15 mouse cellular contexts compared by ENCODE assay signal in genomic region chr9:11380531-11380930, GRCm38 (mm10).
A peak's percentile ranks its signal among the peaks of the same experiment; 100 is the strongest.
DNase-seq lines count a peak whose midpoint lies in the region; ATAC-seq and TF ChIP-seq lines count a peak whose summit lies in the region.
"Had no signal": no experiment of that assay in that cellular context is flagged by ENCODE, and none has a peak within 500 bp of the region (broad histone marks: within the 10 kb centered on the region; RNA-seq: fewer than 3 reads in every experiment).

No protein-coding gene starts in this region.

- 37% methylated on average over 7 of the region's 7 CpGs for WGBS in intestine, postnatal 0 days
- WGBS in hindbrain, embryonic 12.5 days: 89% methylated on average over 7 of the region's 7 CpGs
- 95% methylated on average over 7 of the region's 7 CpGs for WGBS in midbrain, postnatal 0 days
- WGBS in lung, postnatal 0 days: 76% methylated on average over 7 of the region's 7 CpGs

- no peaks in the 10 kb centered on the region for H3K79me2 ChIP-seq in CH12.LX (replicated peaks; ENCODE audit: control insufficient read depth, extremely low read depth, insufficient read depth, poor library complexity, severe bottlenecking)

- DNase-seq in CH12.LX (ENCODE audit: extremely low read depth) (peak; percentile 66), MEL-GATA-1-ER (ENCODE audit: extremely low read depth, low read depth) (peak; percentile 6)
- DNase-seq in urinary bladder, postnatal 14 days (ENCODE audit: low spot score): peak; percentile 75
- DNase-seq in midbrain, postnatal 0 days (ENCODE audit: low spot score): no peak
- DNase-seq in lung, postnatal 0 days (ENCODE audit: low spot score): no peak
- DNase-seq: cerebellum, adult 9-10 months; gastrocnemius, postnatal 10 days; kidney, adult 8-10 months; lung, postnatal 10 days; right cerebral cortex, adult 18-20 months had no signal

- TF ChIP-seq POLR2A in CH12.LX (IDR thresholded peaks at IDR 0.05; ENCODE audit: low read depth, low read length): no peak

- in situ Hi-C loops in CH12.LX (cut with MboI; ENCODE audit: low pct_ligation_motif_present, low pct_unique_long_range_greater_than_20kb, low sequenced_read_pairs): no loop called here

- no peak overlapping the region for H3K27ac ChIP-seq in CH12.LX (ENCODE audit: insufficient read depth, low read depth)
- H3K27ac ChIP-seq in intestine, postnatal 0 days (ENCODE audit: low read depth, low read length): no peak overlapping the region
- H3K27ac ChIP-seq in hindbrain, embryonic 12.5 days: no peak overlapping the region
- no peak overlapping the region for H3K27ac ChIP-seq in midbrain, postnatal 0 days (ENCODE audit: low read depth, low read length)
- H3K27ac ChIP-seq in lung, postnatal 0 days (ENCODE audit: low read length): no peak overlapping the region
- H3K27ac ChIP-seq: forebrain, embryonic 12.5 days; liver, embryonic 12.5 days; midbrain, embryonic 12.5 days had no signal

- no peaks in the 10 kb centered on the region for H3K4me1 ChIP-seq in CH12.LX (ENCODE audit: control insufficient read depth in 1 of 2, insufficient read depth in 2 of 2)
- H3K4me1 ChIP-seq in intestine, postnatal 0 days (replicated peaks; ENCODE audit: control insufficient read depth, insufficient read depth, low read length): no peaks in the 10 kb centered on the region
- no peaks in the 10 kb centered on the region for H3K4me1 ChIP-seq in hindbrain, embryonic 12.5 days
- H3K4me1 ChIP-seq in midbrain, postnatal 0 days (ENCODE audit: insufficient read depth, low read length): no peaks in the 10 kb centered on the region
- no peaks in the 10 kb centered on the region for H3K4me1 ChIP-seq in lung, postnatal 0 days (ENCODE audit: insufficient read depth, low read depth, low read length)
- H3K4me1 ChIP-seq: forebrain, embryonic 12.5 days; liver, embryonic 12.5 days; midbrain, embryonic 12.5 days had no signal

- H3K27me3 ChIP-seq in CH12.LX (replicated peaks): no peaks in the 10 kb centered on the region
- H3K27me3 ChIP-seq in intestine, postnatal 0 days (replicated peaks; ENCODE audit: control insufficient read depth, insufficient read depth, low read length): no peaks in the 10 kb centered on the region
- H3K27me3 ChIP-seq in hindbrain, embryonic 12.5 days: no peaks in the 10 kb centered on the region
- no peaks in the 10 kb centered on the region for H3K27me3 ChIP-seq in midbrain, postnatal 0 days (ENCODE audit: insufficient read depth, low read length)
- H3K27me3 ChIP-seq in lung, postnatal 0 days (replicated peaks; ENCODE audit: insufficient read depth, low read length): no peaks in the 10 kb centered on the region
- H3K27me3 ChIP-seq: forebrain, embryonic 12.5 days; liver, embryonic 12.5 days; midbrain, embryonic 12.5 days had no signal

- peak; percentile 100 for ATAC-seq in intestine, postnatal 0 days
- ATAC-seq in hindbrain, embryonic 12.5 days (ENCODE audit: low FRiP score): no peak
- ATAC-seq in midbrain, postnatal 0 days (ENCODE audit: low FRiP score): no peak
- no peak for ATAC-seq in lung, postnatal 0 days
- ATAC-seq: liver, embryonic 12.5 days had no signal

- H3K9ac ChIP-seq in CH12.LX (ENCODE audit: insufficient read depth, low read depth): no peak overlapping the region
- no peak overlapping the region for H3K9ac ChIP-seq in intestine, postnatal 0 days (ENCODE audit: low read depth, low read length)
- H3K9ac ChIP-seq in hindbrain, embryonic 12.5 days: no peak overlapping the region
- no peak overlapping the region for H3K9ac ChIP-seq in midbrain, postnatal 0 days (replicated peaks; ENCODE audit: low read length, poor library complexity, severe bottlenecking)
- H3K9ac ChIP-seq in lung, postnatal 0 days (replicated peaks; ENCODE audit: low read depth): no peak overlapping the region
- H3K9ac ChIP-seq: forebrain, embryonic 12.5 days; liver, embryonic 12.5 days; midbrain, embryonic 12.5 days had no signal

- dilution Hi-C loops in CH12.LX (cut with MboI; ENCODE audit: extremely low pct_ligation_motif_present, extremely low pct_unique_long_range_greater_than_20kb, low sequenced_read_pairs): no loop called here

- peak; percentile 60; the same call in 1 of the 2 replicates for TF ChIP-seq EP300 in CH12.LX (IDR thresholded peaks at IDR 0.05; ENCODE audit: low read length)
- no peak for TF ChIP-seq EP300 in lung, postnatal 0 days (IDR thresholded peaks at IDR 0.05)

- no peak for TF ChIP-seq CTCF in CH12.LX (conservative IDR thresholded peaks at IDR 0.05 in 1 of 2, IDR thresholded peaks at IDR 0.05 in 1 of 2; ENCODE audit: low read depth in 2 of 2, low read length in 2 of 2)
- TF ChIP-seq CTCF in intestine, postnatal 0 days (IDR thresholded peaks at IDR 0.05; ENCODE audit: low read depth): peak; percentile 36
- TF ChIP-seq CTCF in midbrain, postnatal 0 days (IDR thresholded peaks at IDR 0.05): no peak
- TF ChIP-seq CTCF in lung, postnatal 0 days (IDR thresholded peaks at IDR 0.05): no peak

- no peak overlapping the region for H3K4me3 ChIP-seq in CH12.LX (replicated peaks in 1 of 3; ENCODE audit: low read depth in 2 of 3, low read length in 2 of 3, poor library complexity in 1 of 3)
- H3K4me3 ChIP-seq in intestine, postnatal 0 days (ENCODE audit: low read depth, low read length): no peak overlapping the region
- no peak overlapping the region for H3K4me3 ChIP-seq in hindbrain, embryonic 12.5 days
- no peak overlapping the region for H3K4me3 ChIP-seq in midbrain, postnatal 0 days (ENCODE audit: low read depth, low read length)
- H3K4me3 ChIP-seq in lung, postnatal 0 days (ENCODE audit: low read depth, low read length): no peak overlapping the region
- H3K4me3 ChIP-seq: forebrain, embryonic 12.5 days; liver, embryonic 12.5 days; midbrain, embryonic 12.5 days had no signal

- no peak overlapping the region for H3K4me2 ChIP-seq in CH12.LX (ENCODE audit: insufficient read depth, low read depth, poor library complexity, severe bottlenecking)
- H3K4me2 ChIP-seq in intestine, postnatal 0 days (replicated peaks; ENCODE audit: low read depth): no peak overlapping the region
- H3K4me2 ChIP-seq in hindbrain, embryonic 12.5 days (replicated peaks): no peak overlapping the region
- H3K4me2 ChIP-seq in midbrain, postnatal 0 days (ENCODE audit: low read depth, low read length, poor library complexity, severe bottlenecking): no peak overlapping the region
- H3K4me2 ChIP-seq in lung, postnatal 0 days (replicated peaks; ENCODE audit: low read depth, low read length): no peak overlapping the region
- H3K4me2 ChIP-seq: forebrain, embryonic 12.5 days; liver, embryonic 12.5 days; midbrain, embryonic 12.5 days had no signal

- TF ChIP-seq RAD21 in CH12.LX (IDR thresholded peaks at IDR 0.05; ENCODE audit: low read depth, low read length): no peak; the same call in 1 of the 2 replicates

- no peaks in the 10 kb centered on the region for H3K36me3 ChIP-seq in CH12.LX (replicated peaks in 1 of 2; ENCODE audit: control insufficient read depth in 1 of 2, insufficient read depth in 1 of 2, low read length in 1 of 2)
- no peaks in the 10 kb centered on the region for H3K36me3 ChIP-seq in intestine, postnatal 0 days (ENCODE audit: control insufficient read depth, insufficient read depth)
- H3K36me3 ChIP-seq in hindbrain, embryonic 12.5 days: no peaks in the 10 kb centered on the region
- H3K36me3 ChIP-seq in midbrain, postnatal 0 days (ENCODE audit: insufficient read depth, low read length): no peaks in the 10 kb centered on the region
- H3K36me3 ChIP-seq in lung, postnatal 0 days (ENCODE audit: insufficient read depth, low read length): no peaks in the 10 kb centered on the region
- H3K36me3 ChIP-seq: forebrain, embryonic 12.5 days; liver, embryonic 12.5 days; midbrain, embryonic 12.5 days had no signal

- no peaks in the 10 kb centered on the region for H3K9me3 ChIP-seq in CH12.LX (replicated peaks; ENCODE audit: low read length)
- H3K9me3 ChIP-seq in intestine, postnatal 0 days (ENCODE audit: control insufficient read depth): no peaks in the 10 kb centered on the region
- no peaks in the 10 kb centered on the region for H3K9me3 ChIP-seq in hindbrain, embryonic 12.5 days (replicated peaks)
- H3K9me3 ChIP-seq in midbrain, postnatal 0 days (ENCODE audit: low read length): no peaks in the 10 kb centered on the region
- no peaks in the 10 kb centered on the region for H3K9me3 ChIP-seq in lung, postnatal 0 days (ENCODE audit: low read length)
- H3K9me3 ChIP-seq: forebrain, embryonic 12.5 days; liver, embryonic 12.5 days; midbrain, embryonic 12.5 days had no signal

TF ChIP-seq in CH12.LX, 34 proteins besides CTCF, POLR2A, EP300 and RAD21 (continues in another document):
- TF ChIP-seq ETS1 (conservative IDR thresholded peaks at IDR 0.05; ENCODE audit: low read depth, low read length): no peak
- no peak for TF ChIP-seq PAX5 (IDR thresholded peaks at IDR 0.05; ENCODE audit: low read length)
- TF ChIP-seq RCOR1 (conservative IDR thresholded peaks at IDR 0.05; ENCODE audit: low read depth, low read length): no peak
- TF ChIP-seq IRF4 (IDR thresholded peaks at IDR 0.05; ENCODE audit: low read depth, low read length): 0 out of 2 replicates have a peak, but pooled peaks have one; percentile 27
- no peak for TF ChIP-seq MAFK (IDR thresholded peaks at IDR 0.05; ENCODE audit: insufficient replicate concordance, low read length)
- no peak; the same call in 1 of the 2 replicates for TF ChIP-seq JUN (IDR thresholded peaks at IDR 0.05; ENCODE audit: insufficient read depth, low read depth, low read length)
- no peak for TF ChIP-seq USF2 (conservative IDR thresholded peaks at IDR 0.05; ENCODE audit: low read depth, low read length)
- no peak for TF ChIP-seq MYC (IDR thresholded peaks at IDR 0.05; ENCODE audit: low read depth, low read length)
- 0 out of 2 replicates have a peak, but pooled peaks have one; percentile 31 for TF ChIP-seq CHD1 (IDR thresholded peaks at IDR 0.05; ENCODE audit: low read depth, low read length)
- no peak for TF ChIP-seq KAT2A (IDR thresholded peaks at IDR 0.05; ENCODE audit: insufficient replicate concordance, low read length)
- TF ChIP-seq ZNF384 (IDR thresholded peaks at IDR 0.05; ENCODE audit: low read depth, low read length): no peak
- no peak for TF ChIP-seq ZKSCAN1 (IDR thresholded peaks at IDR 0.05; ENCODE audit: borderline replicate concordance, low read depth, low read length)
- no peak for TF ChIP-seq GABPA (IDR thresholded peaks at IDR 0.05; ENCODE audit: insufficient replicate concordance, low read depth, low read length)
- no peak for TF ChIP-seq MEF2A (IDR thresholded peaks at IDR 0.05; ENCODE audit: borderline replicate concordance, low read depth, low read length)
- no peak for TF ChIP-seq JUND (conservative IDR thresholded peaks at IDR 0.05; ENCODE audit: low read depth, low read length)
- TF ChIP-seq HCFC1 (IDR thresholded peaks at IDR 0.05; ENCODE audit: low read depth, low read length): no peak
- no peak for TF ChIP-seq MAZ (IDR thresholded peaks at IDR 0.05; ENCODE audit: low read depth, low read length)
- no peak for TF ChIP-seq ZC3H11A (IDR thresholded peaks at IDR 0.05; ENCODE audit: low read depth, low read length)
- no peak for TF ChIP-seq UBTF (IDR thresholded peaks at IDR 0.05; ENCODE audit: low read depth, low read length)
- TF ChIP-seq POLR2AphosphoS2 (IDR thresholded peaks at IDR 0.05; ENCODE audit: low read depth, low read length): no peak
- no peak for TF ChIP-seq BHLHE40 (IDR thresholded peaks at IDR 0.05; ENCODE audit: low read depth, low read length)

Comparison
In these comparisons a context has a peak if more than half of its experiments do, and no peak if none do; other contexts are left out.
1. DNase-seq: peak in CH12.LX (single experiment), MEL-GATA-1-ER (single experiment) and urinary bladder, postnatal 14 days (single experiment); none in midbrain, postnatal 0 days (single experiment) and lung, postnatal 0 days (single experiment).